Mouse (Mus musculus) intestine, embryonic 14.5 days (tissue): Measurements from ENCODE around the gene Rpgrip1l. TPM values are rescaled to one million over a fixed set of nuclear protein-coding genes. Genes with fewer than 3 reads are reported as not detected.

Experiments used
- ATAC-seq: fragments of 200-750 bp; cut with Nextera tagmentation; replicated peaks from 2 replicates; pipeline ENCODE4 v1.8.0; 2017; ENCODE audit warnings: low read depth, moderate number of reproducible peaks, moderate TSS enrichment, moderate library complexity; ENCODE audit not compliant: low FRiP score, low TSS enrichment
- DNase-seq: peaks from one replicate; pipeline ENCODE4 v3.0.0-alpha.2; 2018; ENCODE audit warnings: low spot score
- H3K27ac ChIP-seq: fragments of 300-500 bp; sonication (generic); 2 replicates; pipeline ENCODE4 v1.5.1; 2014; ENCODE audit warnings: low read depth, mild to moderate bottlenecking, control low read depth
- H3K27me3 ChIP-seq: fragments of 300-500 bp; sonication (generic); replicated peaks from 2 replicates; pipeline ENCODE4 v1.6.1; 2014; ENCODE audit warnings: low read length, control low read depth; ENCODE audit not compliant: control insufficient read depth, insufficient read depth
- H3K36me3 ChIP-seq: fragments of 300-500 bp; sonication (generic); 2 replicates; pipeline ENCODE4 v1.6.1; 2014; ENCODE audit warnings: low read length, control low read depth; ENCODE audit not compliant: control insufficient read depth, insufficient read depth
- H3K4me1 ChIP-seq: fragments of 300-500 bp; sonication (generic); replicated peaks from 2 replicates; pipeline ENCODE4 v1.6.1; 2014; ENCODE audit warnings: low read length, control low read depth, mixed read lengths; ENCODE audit not compliant: control insufficient read depth, insufficient read depth
- H3K4me2 ChIP-seq: fragments of 300-500 bp; sonication (generic); 2 replicates; pipeline ENCODE4 v1.6.1; 2014; ENCODE audit warnings: low read length
- H3K4me3 ChIP-seq: fragments of 300-500 bp; sonication (generic); 2 replicates; pipeline ENCODE4 v1.5.1; 2014; ENCODE audit warnings: low read depth, low read length, control low read depth, mixed read lengths
- H3K9ac ChIP-seq: fragments of 300-500 bp; sonication (generic); 2 replicates; pipeline ENCODE4 v1.6.1; 2014; ENCODE audit warnings: mild to moderate bottlenecking, low read length
- H3K9me3 ChIP-seq: fragments of 300-500 bp; sonication (generic); 2 replicates; pipeline ENCODE4 v1.6.1; 2016; ENCODE audit warnings: low read length, control low read depth; ENCODE audit not compliant: control insufficient read depth
- WGBS: fragments of 180-500 bp; shearing (Covaris S2); extraction: QIAGEN DNeasy Blood & Tissue Kit; methylation state at CpG from one replicate; pipeline ENCODE4 v1.1.7; 2014; 5-methylcytosine and 5-hydroxymethylcytosine counted together
- polyA plus RNA-seq: library from polyadenylated mRNA; unstranded; fragments of >200 nt; fragmentation: Nextera tagmentation; extraction: Ambion mirVana; gene quantifications from 2 replicates; pipeline ENCODE4 v1.2.1, GENCODE M21; 2014

Rpgrip1l gene
- polyA plus RNA-seq, 1 experiment from 2014 or later = 7.7 TPM

GRCm38 (mm10) chr8:91353907-91354306 lies 40.8 kb upstream of the Rpgrip1l start:
- H3K4me3 ChIP-seq = no peak overlapping the region
- WGBS = 84% methylated on average over 4 of the region's 4 CpGs
- no peak for DNase-seq

DNA sequence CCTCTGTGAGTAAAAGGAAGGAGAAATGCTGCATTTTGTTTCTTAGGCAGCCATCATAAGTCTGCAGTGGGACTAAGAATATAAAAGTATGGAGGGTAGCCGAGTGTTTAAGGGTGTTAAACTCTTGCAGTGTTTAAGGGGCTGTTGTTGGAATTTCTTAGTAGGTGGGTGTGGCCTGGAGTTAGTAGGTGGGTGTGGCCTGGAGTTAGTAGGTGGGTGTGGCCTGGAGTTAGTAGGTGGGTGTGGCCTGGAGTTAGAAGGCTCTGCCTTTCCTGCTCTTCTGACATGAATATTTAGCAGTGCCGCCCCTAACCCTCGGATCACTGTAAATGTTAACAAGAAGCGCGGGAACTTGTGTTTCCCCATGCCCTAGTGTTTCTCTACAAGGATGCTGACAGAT lies 40.0 kb upstream of the Rpgrip1l start:
- DNase-seq (no peak), ATAC-seq (no peak)
- Histone ChIP-seq H3K9ac (no peak overlapping the region), H3K9me3 (no peaks in the 10 kb centered on the region), H3K4me2 (no peak overlapping the region), H3K36me3 (peaks cover 5% of the 10 kb centered on the region; the same call in 1 of the 2 replicates), H3K4me1 (peaks cover 12% of the 10 kb centered on the region; the same call in 1 of the 2 replicates), H3K4me3 (no peak overlapping the region), H3K27me3 (no peaks in the 10 kb centered on the region), H3K27ac (no peak overlapping the region)
- 70% methylated on average over 5 of the region's 5 CpGs for WGBS

More at GRCm38 (mm10) chr8:91353907-91354306, 40.8 kb upstream of the Rpgrip1l start:
- Histone ChIP-seq H3K4me1 (peaks cover 12% of the 10 kb centered on the region; the same call in 1 of the 2 replicates), H3K4me2 (no peak overlapping the region), H3K27me3 (no peaks in the 10 kb centered on the region), H3K9me3 (no peaks in the 10 kb centered on the region), H3K9ac (no peak overlapping the region), H3K27ac (no peak overlapping the region), H3K36me3 (peaks cover 5% of the 10 kb centered on the region; the same call in 1 of the 2 replicates)
- no peak for ATAC-seq

DNA sequence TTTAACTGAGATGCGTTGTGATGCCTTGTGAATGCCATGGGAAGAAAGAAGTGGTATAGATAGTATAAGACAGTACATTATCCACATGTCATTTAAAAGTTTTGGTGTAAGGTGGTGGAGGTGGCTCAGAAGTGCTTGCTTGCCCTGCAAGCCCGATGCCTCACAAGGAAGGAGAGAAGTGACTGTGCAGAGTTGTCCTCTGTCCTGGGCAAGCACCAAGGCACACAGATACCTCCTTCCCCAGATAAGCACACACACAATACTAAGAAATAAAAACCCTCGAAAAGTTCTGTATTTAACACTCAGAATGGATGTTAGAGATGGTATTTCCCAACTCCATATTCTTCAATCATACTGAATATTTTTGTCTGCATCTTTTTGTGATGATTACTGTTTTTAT lies 39.5 kb upstream of the Rpgrip1l start:
- H3K36me3 ChIP-seq = peaks cover 5% of the 10 kb centered on the region; the same call in 1 of the 2 replicates
- no peak overlapping the region for H3K4me3 ChIP-seq
- H3K9ac ChIP-seq = no peak overlapping the region
- H3K4me2 ChIP-seq = no peak overlapping the region
- ATAC-seq (no peak), DNase-seq (no peak)
- no peaks in the 10 kb centered on the region for H3K9me3 ChIP-seq
- no peak overlapping the region for H3K27ac ChIP-seq
- H3K27me3 ChIP-seq = no peaks in the 10 kb centered on the region
- WGBS = 95% methylated on average over 3 of the region's 3 CpGs
- H3K4me1 ChIP-seq = peaks cover 9% of the 10 kb centered on the region; the same call in 1 of the 2 replicates

- no peaks in the 10 kb centered on the region for H3K9me3 ChIP-seq
- WGBS = 62% methylated on average over 7 of the region's 7 CpGs
- H3K4me1 ChIP-seq = peaks cover 8% of the 10 kb centered on the region; the same call in 1 of the 2 replicates
- H3K9ac ChIP-seq = no peak overlapping the region
- H3K4me3 ChIP-seq = no peak overlapping the region
- H3K36me3 ChIP-seq = peaks cover 5% of the 10 kb centered on the region; the same call in 1 of the 2 replicates
- no peak overlapping the region for H3K27ac ChIP-seq
- no peak for DNase-seq
- H3K4me2 ChIP-seq = no peak overlapping the region
- ATAC-seq = no peak
- H3K27me3 ChIP-seq = no peaks in the 10 kb centered on the region
These were observed 37.6 kb upstream of the Rpgrip1l start for GRCm38 (mm10) chr8:91350628-91351027.

DNA sequence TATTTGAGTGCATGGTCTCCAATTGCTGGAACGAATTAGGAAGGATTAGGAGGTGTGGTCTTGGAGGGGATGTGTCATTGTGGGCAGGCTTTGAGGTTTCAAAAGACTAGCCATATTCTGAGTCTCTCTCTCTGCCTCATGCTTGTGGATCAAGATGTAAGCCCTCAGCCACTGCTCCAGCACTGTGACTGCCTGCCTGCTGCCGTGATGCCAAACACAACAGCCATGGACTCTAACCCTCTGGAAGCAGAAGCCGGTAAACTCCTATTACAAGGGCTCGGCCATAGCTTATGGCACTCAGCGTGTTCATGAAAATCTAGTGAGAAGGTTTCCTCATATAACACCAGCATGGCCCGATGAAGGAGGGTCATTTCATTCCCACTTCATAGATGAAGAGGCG lies 36.8 kb upstream of the Rpgrip1l start:
- peaks cover 5% of the 10 kb centered on the region; the same call in 1 of the 2 replicates for H3K36me3 ChIP-seq
- H3K4me3 ChIP-seq = no peak overlapping the region
- peaks cover 3% of the 10 kb centered on the region; the same call in 1 of the 2 replicates for H3K4me1 ChIP-seq
- H3K9me3 ChIP-seq = no peaks in the 10 kb centered on the region
- H3K4me2 ChIP-seq = no peak overlapping the region
- H3K9ac ChIP-seq = no peak overlapping the region
- 91% methylated on average over 7 of the region's 7 CpGs for WGBS
- H3K27me3 ChIP-seq = no peaks in the 10 kb centered on the region
- ATAC-seq (no peak), DNase-seq (no peak)
- no peak overlapping the region for H3K27ac ChIP-seq

- Histone ChIP-seq H3K4me3 (no peak overlapping the region), H3K27me3 (no peaks in the 10 kb centered on the region), H3K4me2 (no peak overlapping the region), H3K36me3 (peaks cover 5% of the 10 kb centered on the region; the same call in 1 of the 2 replicates), H3K4me1 (peaks cover 3% of the 10 kb centered on the region; the same call in 1 of the 2 replicates), H3K9ac (no peak overlapping the region), H3K27ac (no peak overlapping the region), H3K9me3 (no peaks in the 10 kb centered on the region)
- DNase-seq (no peak), ATAC-seq (no peak)
- 44% methylated on average over 6 of the region's 6 CpGs for WGBS
These were observed 34.5 kb upstream of the Rpgrip1l start for GRCm38 (mm10) chr8:91347595-91347994.

DNA sequence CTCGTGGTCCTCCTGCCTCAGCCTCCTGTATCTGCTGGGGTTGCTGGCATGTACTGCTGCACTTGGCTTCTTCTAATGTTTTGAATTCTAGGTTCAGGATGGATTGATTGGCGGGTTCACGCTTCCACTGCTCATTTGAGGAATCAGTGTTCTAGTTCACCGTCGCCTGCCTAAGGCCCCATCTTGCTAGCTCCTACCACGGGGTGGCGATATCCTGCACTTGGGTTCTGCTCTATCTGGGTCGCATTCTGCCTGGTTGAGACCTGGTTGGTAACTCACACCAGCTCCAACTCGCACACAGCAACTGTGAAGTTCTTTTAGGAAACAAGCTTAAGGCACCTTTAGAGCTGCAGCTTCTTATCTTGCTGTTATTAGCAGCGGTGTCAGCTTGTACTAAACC lies 34.1 kb upstream of the Rpgrip1l start:
- Histone ChIP-seq H3K9ac (no peak overlapping the region), H3K4me3 (no peak overlapping the region), H3K9me3 (no peaks in the 10 kb centered on the region), H3K27ac (no peak overlapping the region), H3K36me3 (peaks cover 5% of the 10 kb centered on the region; the same call in 1 of the 2 replicates), H3K4me2 (no peak overlapping the region), H3K4me1 (peaks cover 3% of the 10 kb centered on the region; the same call in 1 of the 2 replicates), H3K27me3 (no peaks in the 10 kb centered on the region)
- ATAC-seq (no peak), DNase-seq (no peak)
- 84% methylated on average over 10 of the region's 10 CpGs for WGBS

DNA sequence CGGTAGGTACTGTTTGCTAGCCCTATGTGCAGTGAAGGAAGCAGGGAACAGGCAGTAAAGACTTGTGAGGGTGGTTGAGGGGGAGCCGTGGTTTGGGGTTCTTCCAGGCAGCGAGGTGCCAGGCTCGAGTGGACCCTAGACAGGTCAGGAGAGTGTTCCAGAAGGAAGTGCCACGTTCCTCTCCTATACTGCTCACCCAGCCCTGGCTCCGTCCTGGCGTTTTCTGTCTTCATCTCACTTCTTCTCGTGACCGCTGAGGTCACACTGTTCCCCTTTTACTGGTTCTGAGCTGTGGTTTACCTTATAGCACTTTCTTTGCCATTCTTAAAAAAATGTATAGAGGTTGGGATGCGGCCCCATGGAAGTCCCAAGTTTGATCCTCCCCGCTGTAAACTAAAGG lies 31.6 kb upstream of the Rpgrip1l start:
- WGBS = 92% methylated on average over 11 of the region's 11 CpGs
- ATAC-seq = no peak

GRCm38 (mm10) chr8:91342798-91343197 lies 29.7 kb upstream of the Rpgrip1l start:
- H3K27me3 ChIP-seq = no peaks in the 10 kb centered on the region
- H3K4me1 ChIP-seq = 0 out of 2 replicates have a peak, but pooled peaks cover 5% of the 10 kb centered on the region
- H3K36me3 ChIP-seq = no peaks in the 10 kb centered on the region
- H3K27ac ChIP-seq = no peak overlapping the region
- H3K4me3 ChIP-seq = no peak overlapping the region
- WGBS = 77% methylated on average over 5 of the region's 5 CpGs
- H3K9ac ChIP-seq = no peak overlapping the region
- no peaks in the 10 kb centered on the region for H3K9me3 ChIP-seq
- no peak overlapping the region for H3K4me2 ChIP-seq
- no peak for DNase-seq
- ATAC-seq = no peak

More for the DNA sequence above, 31.6 kb upstream of the Rpgrip1l start:
- Histone ChIP-seq H3K27ac (no peak overlapping the region), H3K4me3 (no peak overlapping the region), H3K4me1 (no peaks in the 10 kb centered on the region; the same call in 1 of the 2 replicates), H3K9me3 (no peaks in the 10 kb centered on the region), H3K4me2 (no peak overlapping the region), H3K36me3 (peaks cover under 1% of the 10 kb centered on the region; the same call in 1 of the 2 replicates), H3K9ac (no peak overlapping the region), H3K27me3 (no peaks in the 10 kb centered on the region)
- no peak for DNase-seq
